Mouse (Mus musculus): ENCODE measurements around the gene Dnajb12.
"Not testable (repeated sequence)": the region's sequence is repeated elsewhere in the genome, so short reads cannot be mapped to it uniquely, and the experiment has no call there.

The Dnajb12 gene

GRCm38 (mm10) chr10:59872651-59873050, 6.7 kb upstream of the Dnajb12 start:
- DNase-seq: not testable (repeated sequence)

GRCm38 (mm10) chr10:59873206-59873605, 6.2 kb upstream of the Dnajb12 start:
- DNase-seq: no peak

- DNase-seq: no peak
Observed at GRCm38 (mm10) chr10:59873613-59874012, 5.7 kb upstream of the Dnajb12 start.

GRCm38 (mm10) chr10:59875396-59875795, 4.0 kb upstream of the Dnajb12 start:
- DNase-seq: no peak

- DNase-seq: not testable (repeated sequence)
Observed at GRCm38 (mm10) chr10:59876698-59877097, 2.7 kb upstream of the Dnajb12 start.

- DNase-seq: no peak
Observed at GRCm38 (mm10) chr10:59877421-59878117, 1.8 kb upstream of the Dnajb12 start.

GRCm38 (mm10) chr10:59878823-59879222, 533 bp upstream of the Dnajb12 start:
- no peak for DNase-seq

GRCm38 (mm10) chr10:59880029-59880386, 652 bp downstream of the Dnajb12 start:
- DNase-seq: no peak

GRCm38 (mm10) chr10:59880837-59881236, 1.5 kb downstream of the Dnajb12 start:
- no peak for DNase-seq

- no peak for DNase-seq
Observed at GRCm38 (mm10) chr10:59884327-59885173, 5.2 kb downstream of the Dnajb12 start.

- no peak for DNase-seq
Observed at GRCm38 (mm10) chr10:59885174-59886080, 6.1 kb downstream of the Dnajb12 start.

- no peak for DNase-seq
Observed at GRCm38 (mm10) chr10:59886081-59886466, 6.7 kb downstream of the Dnajb12 start.

- no peak for DNase-seq
Observed at GRCm38 (mm10) chr10:59887432-59887831, 8.1 kb downstream of the Dnajb12 start.

GRCm38 (mm10) chr10:59889339-59889738, 10.0 kb downstream of the Dnajb12 start:
- no peak for DNase-seq

GRCm38 (mm10) chr10:59889953-59890751, 10.8 kb downstream of the Dnajb12 start:
- no peak for DNase-seq

GRCm38 (mm10) chr10:59892977-59893376, 13.6 kb downstream of the Dnajb12 start:
- DNase-seq: peak; percentile 82

GRCm38 (mm10) chr10:59894251-59895160, 15.2 kb downstream of the Dnajb12 start:
- peak; percentile 94 for DNase-seq

GRCm38 (mm10) chr10:59895460-59896186, 16.3 kb downstream of the Dnajb12 start:
- no peak for DNase-seq

GRCm38 (mm10) chr10:59896211-59896610, 16.9 kb downstream of the Dnajb12 start:
- DNase-seq: no peak

- peak; percentile 89 for DNase-seq
Observed at GRCm38 (mm10) chr10:59896911-59897331, 17.6 kb downstream of the Dnajb12 start.
